Mouse (Mus musculus): Measurements from ENCODE around the gene Cebpe.

Gene Cebpe

GRCm38 (mm10) chr14:54674317-54674716 lies 37.7 kb downstream of the Cebpe start:
- no peak for DNase-seq (ENCODE audit: low spot score)

- no peak for DNase-seq (ENCODE audit: low spot score)
These were observed 42.6 kb downstream of the Cebpe start for GRCm38 (mm10) chr14:54669381-54669780.

- DNase-seq (ENCODE audit: low spot score) = no peak
These were observed 47.3 kb downstream of the Cebpe start for GRCm38 (mm10) chr14:54664477-54665222.
